Mouse (Mus musculus): ENCODE results near the gene Nhp2. TPM values are rescaled to one million over a fixed set of nuclear protein-coding genes. Genes with fewer than 3 reads are reported as not detected.

The Nhp2 gene
- polyA plus RNA-seq, 1 experiment from 2014 or later = 131 TPM

GRCm38 (mm10) chr11:51652889-51653418 lies 33.4 kb downstream of the Nhp2 start:
- WGBS (ENCODE audit: insufficient replicate concordance) = 95% methylated on average over 4 of the region's 4 CpGs
- ATAC-seq (replicated peaks; ENCODE audit: insufficient number of reproducible peaks, low FRiP score, low TSS enrichment) = no peak
- Histone ChIP-seq H3K4me3 (ENCODE audit: low read depth, low read length) (no peak overlapping the region), H3K9me3 (replicated peaks; ENCODE audit: control insufficient read depth, low read length) (no peaks in the 10 kb centered on the region), H3K9ac (ENCODE audit: low read depth, low read length) (no peak overlapping the region), H3K36me3 (ENCODE audit: control insufficient read depth, insufficient read depth, low read length) (no peaks in the 10 kb centered on the region), H3K27me3 (ENCODE audit: control insufficient read depth, insufficient read depth, low read length) (0 out of 2 replicates have a peak, but pooled peaks cover 5% of the 10 kb centered on the region), H3K4me2 (no peak overlapping the region), H3K4me1 (ENCODE audit: control insufficient read depth, insufficient read depth, low read length) (peaks cover 23% of the 10 kb centered on the region), H3K27ac (ENCODE audit: low read depth, low read length) (no peak overlapping the region)

- WGBS (ENCODE audit: insufficient replicate concordance) = 83% methylated on average over 6 of the region's 6 CpGs
- no peak overlapping the region for H3K9ac ChIP-seq (ENCODE audit: low read depth, low read length)
- 0 out of 2 replicates have a peak, but pooled peaks cover 5% of the 10 kb centered on the region for H3K27me3 ChIP-seq (ENCODE audit: control insufficient read depth, insufficient read depth, low read length)
- ATAC-seq (replicated peaks; ENCODE audit: insufficient number of reproducible peaks, low FRiP score, low TSS enrichment) = no peak
- H3K27ac ChIP-seq (ENCODE audit: low read depth, low read length) = no peak overlapping the region
- no peak overlapping the region for H3K4me3 ChIP-seq (ENCODE audit: low read depth, low read length)
- H3K4me2 ChIP-seq = no peak overlapping the region
- H3K9me3 ChIP-seq (replicated peaks; ENCODE audit: control insufficient read depth, low read length) = no peaks in the 10 kb centered on the region
- H3K36me3 ChIP-seq (ENCODE audit: control insufficient read depth, insufficient read depth, low read length) = no peaks in the 10 kb centered on the region
- H3K4me1 ChIP-seq (ENCODE audit: control insufficient read depth, insufficient read depth, low read length) = peaks cover 19% of the 10 kb centered on the region
Measured at GRCm38 (mm10) chr11:51653736-51654135, 34.2 kb downstream of the Nhp2 start.

- Histone ChIP-seq H3K27me3 (ENCODE audit: control insufficient read depth, insufficient read depth, low read length) (0 out of 2 replicates have a peak, but pooled peaks cover 3% of the 10 kb centered on the region), H3K9ac (ENCODE audit: low read depth, low read length) (no peak overlapping the region)
- ATAC-seq (replicated peaks; ENCODE audit: insufficient number of reproducible peaks, low FRiP score, low TSS enrichment) = no peak
Measured at GRCm38 (mm10) chr11:51654891-51655290, 35.4 kb downstream of the Nhp2 start.

GRCm38 (mm10) chr11:51656798-51657521 lies 37.4 kb downstream of the Nhp2 start:
- Histone ChIP-seq H3K27me3 (ENCODE audit: control insufficient read depth, insufficient read depth, low read length) (no peaks in the 10 kb centered on the region), H3K9me3 (replicated peaks; ENCODE audit: control insufficient read depth, low read length) (no peaks in the 10 kb centered on the region), H3K27ac (ENCODE audit: low read depth, low read length) (peak overlapping the region; percentile 19; the same call in 1 of the 2 replicates), H3K36me3 (ENCODE audit: control insufficient read depth, insufficient read depth, low read length) (no peaks in the 10 kb centered on the region), H3K4me2 (no peak overlapping the region), H3K9ac (ENCODE audit: low read depth, low read length) (no peak overlapping the region), H3K4me3 (ENCODE audit: low read depth, low read length) (no peak overlapping the region), H3K4me1 (ENCODE audit: control insufficient read depth, insufficient read depth, low read length) (0 out of 2 replicates have a peak, but pooled peaks cover 2% of the 10 kb centered on the region)
- 80% methylated on average over 10 of the region's 10 CpGs for WGBS (ENCODE audit: insufficient replicate concordance)
- no peak for ATAC-seq (replicated peaks; ENCODE audit: insufficient number of reproducible peaks, low FRiP score, low TSS enrichment)

More at GRCm38 (mm10) chr11:51654891-51655290, 35.4 kb downstream of the Nhp2 start:
- Histone ChIP-seq H3K36me3 (ENCODE audit: control insufficient read depth, insufficient read depth, low read length) (no peaks in the 10 kb centered on the region), H3K4me1 (ENCODE audit: control insufficient read depth, insufficient read depth, low read length) (peaks cover 9% of the 10 kb centered on the region; the same call in 1 of the 2 replicates), H3K9me3 (replicated peaks; ENCODE audit: control insufficient read depth, low read length) (no peaks in the 10 kb centered on the region), H3K4me2 (no peak overlapping the region), H3K4me3 (ENCODE audit: low read depth, low read length) (no peak overlapping the region), H3K27ac (ENCODE audit: low read depth, low read length) (no peak overlapping the region)
- 79% methylated on average over 3 of the region's 3 CpGs for WGBS (ENCODE audit: insufficient replicate concordance)

GRCm38 (mm10) chr11:51658291-51658690 lies 38.8 kb downstream of the Nhp2 start:
- Histone ChIP-seq H3K36me3 (ENCODE audit: control insufficient read depth, insufficient read depth, low read length) (no peaks in the 10 kb centered on the region), H3K9ac (ENCODE audit: low read depth, low read length) (no peak overlapping the region), H3K4me2 (no peak overlapping the region), H3K9me3 (replicated peaks; ENCODE audit: control insufficient read depth, low read length) (no peaks in the 10 kb centered on the region), H3K27me3 (ENCODE audit: control insufficient read depth, insufficient read depth, low read length) (no peaks in the 10 kb centered on the region), H3K4me3 (ENCODE audit: low read depth, low read length) (no peak overlapping the region), H3K27ac (ENCODE audit: low read depth, low read length) (no peak overlapping the region), H3K4me1 (ENCODE audit: control insufficient read depth, insufficient read depth, low read length) (0 out of 2 replicates have a peak, but pooled peaks cover 2% of the 10 kb centered on the region)
- no peak for ATAC-seq (replicated peaks; ENCODE audit: insufficient number of reproducible peaks, low FRiP score, low TSS enrichment)
- WGBS (ENCODE audit: insufficient replicate concordance) = 55% methylated on average over 7 of the region's 7 CpGs

- Histone ChIP-seq H3K9ac (ENCODE audit: low read depth, low read length) (no peak overlapping the region), H3K27me3 (ENCODE audit: control insufficient read depth, insufficient read depth, low read length) (no peaks in the 10 kb centered on the region), H3K36me3 (ENCODE audit: control insufficient read depth, insufficient read depth, low read length) (no peaks in the 10 kb centered on the region), H3K27ac (ENCODE audit: low read depth, low read length) (no peak overlapping the region), H3K4me2 (no peak overlapping the region), H3K4me3 (ENCODE audit: low read depth, low read length) (no peak overlapping the region), H3K9me3 (replicated peaks; ENCODE audit: control insufficient read depth, low read length) (no peaks in the 10 kb centered on the region), H3K4me1 (ENCODE audit: control insufficient read depth, insufficient read depth, low read length) (0 out of 2 replicates have a peak, but pooled peaks cover 2% of the 10 kb centered on the region)
- WGBS (ENCODE audit: insufficient replicate concordance) = 73% methylated on average over 6 of the region's 6 CpGs
- ATAC-seq (replicated peaks; ENCODE audit: insufficient number of reproducible peaks, low FRiP score, low TSS enrichment) = no peak
Measured at GRCm38 (mm10) chr11:51658705-51659104, 39.2 kb downstream of the Nhp2 start.

GRCm38 (mm10) chr11:51661867-51662365 lies 42.4 kb downstream of the Nhp2 start:
- Histone ChIP-seq H3K27me3 (ENCODE audit: control insufficient read depth, insufficient read depth, low read length) (no peaks in the 10 kb centered on the region), H3K9me3 (replicated peaks; ENCODE audit: control insufficient read depth, low read length) (no peaks in the 10 kb centered on the region), H3K4me2 (no peak overlapping the region), H3K27ac (ENCODE audit: low read depth, low read length) (no peak overlapping the region), H3K4me3 (ENCODE audit: low read depth, low read length) (no peak overlapping the region), H3K4me1 (ENCODE audit: control insufficient read depth, insufficient read depth, low read length) (0 out of 2 replicates have a peak, but pooled peaks cover under 1% of the 10 kb centered on the region), H3K9ac (ENCODE audit: low read depth, low read length) (no peak overlapping the region), H3K36me3 (ENCODE audit: control insufficient read depth, insufficient read depth, low read length) (no peaks in the 10 kb centered on the region)
- no peak for ATAC-seq (replicated peaks; ENCODE audit: insufficient number of reproducible peaks, low FRiP score, low TSS enrichment)
- WGBS (ENCODE audit: insufficient replicate concordance) = 81% methylated on average over 16 of the region's 16 CpGs

- 80% methylated on average over 7 of the region's 7 CpGs for WGBS (ENCODE audit: insufficient replicate concordance)
- no peak overlapping the region for H3K27ac ChIP-seq (ENCODE audit: low read depth, low read length)
- no peak overlapping the region for H3K4me3 ChIP-seq (ENCODE audit: low read depth, low read length)
- no peak for ATAC-seq (replicated peaks; ENCODE audit: insufficient number of reproducible peaks, low FRiP score, low TSS enrichment)
- H3K4me2 ChIP-seq = no peak overlapping the region
- no peaks in the 10 kb centered on the region for H3K27me3 ChIP-seq (ENCODE audit: control insufficient read depth, insufficient read depth, low read length)
- H3K9me3 ChIP-seq (replicated peaks; ENCODE audit: control insufficient read depth, low read length) = no peaks in the 10 kb centered on the region
- H3K4me1 ChIP-seq (ENCODE audit: control insufficient read depth, insufficient read depth, low read length) = no peaks in the 10 kb centered on the region
- H3K36me3 ChIP-seq (ENCODE audit: control insufficient read depth, insufficient read depth, low read length) = no peaks in the 10 kb centered on the region
- H3K9ac ChIP-seq (ENCODE audit: low read depth, low read length) = no peak overlapping the region
Measured at GRCm38 (mm10) chr11:51662632-51663031, 43.1 kb downstream of the Nhp2 start.
